Mouse (Mus musculus) gastrocnemius, adult 18-20 months (tissue): Measurements from ENCODE around the gene Hip1. TPM values are rescaled to one million over a fixed set of nuclear protein-coding genes. Genes with fewer than 3 reads are reported as not detected.

ENCODE experiments used
- DNase-seq: peaks from one replicate; pipeline ENCODE4 v3.0.0; 2021; ENCODE audit warnings: low spot score
- total RNA-seq, 2 experiments: library from RNA; stranded (reverse); gene quantifications; 2 replicates each; pipeline ENCODE4 v1.2.3; 2021

Hip1 gene
- total RNA-seq, 2 experiments from 2014 or later: 17.3 TPM

DNA sequence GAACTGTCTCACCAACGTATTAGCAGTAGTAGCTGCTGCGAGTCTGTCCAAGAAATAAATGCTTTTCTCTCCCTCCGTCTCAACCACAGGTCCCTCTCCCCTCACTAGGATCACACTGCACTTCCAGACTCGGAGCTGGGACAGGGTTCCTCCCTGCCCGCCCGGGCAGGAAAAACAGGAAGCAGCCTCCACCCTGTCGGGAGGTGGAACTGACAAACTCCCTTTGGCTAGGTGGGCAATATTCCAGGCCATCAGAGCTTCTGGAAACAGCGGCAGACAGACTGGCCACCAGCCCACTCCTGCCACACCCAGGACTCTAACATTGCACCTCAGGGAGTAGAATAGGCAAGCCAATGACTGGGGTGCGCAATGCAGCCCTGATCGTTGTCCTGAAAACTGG is 11.5 kb downstream of the Hip1 start:
- DNase-seq: peak; percentile 80

DNA sequence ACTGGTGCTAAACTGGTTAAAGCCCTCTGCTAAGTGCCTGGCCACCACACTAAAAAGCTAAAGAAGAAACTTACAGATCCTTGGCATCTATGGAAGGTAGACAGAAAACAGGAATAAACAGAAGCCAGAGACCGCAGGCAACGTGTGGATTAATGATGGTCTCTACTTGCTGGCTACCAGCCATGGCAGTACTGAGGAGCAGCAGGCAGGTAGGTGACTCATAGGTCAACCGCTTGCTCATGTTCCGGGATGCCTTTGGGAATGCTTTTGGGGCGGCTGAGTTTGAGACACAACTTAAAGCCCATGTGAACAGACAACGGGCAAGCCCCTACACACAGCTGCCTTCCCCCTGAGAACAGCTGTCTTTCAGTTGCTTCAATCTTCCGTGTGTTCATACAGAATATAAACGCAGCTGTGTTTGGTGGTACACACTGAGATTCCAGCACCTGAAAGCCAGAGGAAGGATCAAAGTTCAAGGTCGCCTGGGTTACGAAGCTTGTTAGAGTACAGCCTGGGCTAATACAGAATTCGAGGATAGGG is 13.5 kb downstream of the Hip1 start:
- no peak for DNase-seq

DNA sequence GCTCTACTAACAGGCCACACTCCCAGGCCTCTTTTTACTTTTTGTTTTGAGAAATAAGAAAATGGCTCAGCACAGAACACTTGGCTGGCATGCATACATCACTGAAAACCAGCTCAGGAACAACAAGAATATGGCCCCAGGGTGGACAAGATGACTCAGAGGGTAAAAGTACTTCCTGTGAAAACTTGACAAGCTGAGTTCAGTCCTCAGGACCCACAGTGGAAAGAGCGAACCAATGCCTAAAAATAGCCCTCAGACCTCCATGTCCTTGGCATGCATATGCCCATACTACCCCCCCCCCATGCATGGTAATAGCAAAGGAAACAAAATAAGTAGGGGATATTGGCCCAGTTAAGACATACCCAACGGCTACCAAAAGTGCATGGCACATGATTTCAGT is 15.0 kb downstream of the Hip1 start:
- DNase-seq: no peak

DNA sequence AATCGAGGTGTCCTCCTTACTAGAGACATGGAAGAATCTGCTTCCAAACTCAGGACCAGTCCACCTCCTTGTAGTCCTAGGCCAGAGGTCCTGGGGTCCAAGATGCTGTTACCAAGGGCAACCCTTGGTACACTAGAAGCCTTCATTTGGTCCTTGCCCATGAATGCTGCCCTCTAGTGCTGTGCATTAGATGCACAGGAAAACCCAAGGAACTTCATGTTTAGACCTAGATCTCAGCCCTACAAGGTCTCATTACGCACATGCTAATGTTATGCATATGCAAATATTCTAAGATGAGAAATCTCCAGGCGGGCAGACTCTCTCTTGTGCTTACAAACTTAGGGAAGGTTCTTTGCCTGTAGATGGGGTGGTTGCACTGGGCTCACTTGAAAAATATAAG is 15.6 kb downstream of the Hip1 start:
- no peak for DNase-seq

DNA sequence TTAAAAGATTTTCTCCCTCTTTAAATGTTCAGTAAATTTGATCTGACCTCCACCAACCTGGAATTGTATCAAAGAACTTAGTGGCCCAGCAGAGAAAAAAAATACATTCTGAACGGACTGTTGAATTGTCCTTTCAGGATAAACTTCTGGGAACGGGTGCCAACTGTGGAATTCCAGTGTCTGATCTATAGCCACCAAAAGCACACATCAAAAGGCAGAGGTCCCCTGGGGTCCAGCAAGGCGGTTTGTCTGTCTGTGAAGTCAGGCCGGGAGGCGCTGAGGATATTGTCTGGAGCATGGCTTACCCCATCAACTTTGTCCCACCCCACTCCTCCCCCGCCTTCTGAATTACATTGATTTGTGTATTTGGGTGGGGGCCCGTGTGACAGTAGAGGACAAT is 16.9 kb downstream of the Hip1 start:
- no peak for DNase-seq

DNA sequence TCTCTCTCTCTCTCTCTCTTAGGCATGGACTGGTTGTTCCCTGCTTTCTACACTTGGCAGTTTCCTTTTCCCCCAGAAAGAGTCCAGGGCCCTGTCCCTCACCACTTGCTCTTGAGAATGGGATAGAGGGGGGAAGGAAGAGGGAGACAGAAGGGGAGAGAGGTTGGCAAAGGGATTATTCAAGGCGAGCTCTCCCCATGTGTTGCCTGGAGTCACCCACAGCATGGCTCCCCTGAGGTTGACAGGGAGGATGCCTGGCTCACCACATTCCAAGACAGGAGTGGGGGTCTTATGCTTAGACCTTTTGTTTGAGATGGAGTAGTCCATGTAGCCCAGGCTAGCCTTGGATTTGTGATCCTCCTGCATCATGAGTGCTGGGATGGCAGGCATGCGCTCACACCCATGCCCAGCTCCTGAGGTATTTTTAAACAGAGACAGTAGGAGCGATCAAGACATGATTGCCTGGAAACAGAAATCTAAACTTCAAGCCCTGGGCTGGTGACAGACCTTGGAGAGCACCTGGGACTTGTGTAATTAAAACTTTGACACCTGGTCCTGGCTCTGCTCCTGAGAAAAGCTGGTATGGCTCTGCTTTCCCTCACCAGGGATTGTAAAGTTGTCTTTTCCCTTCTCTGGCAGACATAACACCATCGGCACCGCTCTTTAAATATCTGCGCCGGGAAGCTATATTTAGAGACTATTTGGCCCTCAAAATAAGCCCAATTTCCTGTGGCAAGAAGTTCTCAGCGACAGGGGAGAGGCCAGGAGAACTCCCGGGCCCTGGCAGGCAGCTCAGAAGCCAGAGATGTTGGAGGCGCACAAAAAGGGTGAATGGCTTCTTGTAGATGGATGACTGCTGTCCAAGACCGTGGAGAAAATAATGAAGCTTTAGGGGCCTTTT is 20.0 kb downstream of the Hip1 start:
- DNase-seq: peak; percentile 58

DNA sequence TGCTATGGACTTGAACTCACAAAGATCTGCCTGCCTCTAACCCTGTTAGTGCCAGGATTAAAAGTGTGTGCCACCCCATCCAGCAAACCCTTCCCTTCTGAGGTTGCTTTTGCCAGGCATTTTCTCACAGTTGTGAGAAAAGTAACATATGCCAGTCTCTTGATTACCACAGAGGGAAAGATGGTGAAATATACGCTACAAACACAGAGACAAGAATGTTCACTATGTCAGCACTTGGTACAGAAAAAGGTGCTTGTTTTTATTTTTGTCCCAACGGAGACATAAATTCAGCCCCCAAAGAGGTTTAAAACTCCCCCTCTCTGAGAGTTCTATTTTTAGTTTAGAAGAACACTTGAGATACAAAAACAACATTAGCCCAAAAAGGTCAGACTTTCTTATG is 20.8 kb downstream of the Hip1 start:
- DNase-seq: no peak

DNA sequence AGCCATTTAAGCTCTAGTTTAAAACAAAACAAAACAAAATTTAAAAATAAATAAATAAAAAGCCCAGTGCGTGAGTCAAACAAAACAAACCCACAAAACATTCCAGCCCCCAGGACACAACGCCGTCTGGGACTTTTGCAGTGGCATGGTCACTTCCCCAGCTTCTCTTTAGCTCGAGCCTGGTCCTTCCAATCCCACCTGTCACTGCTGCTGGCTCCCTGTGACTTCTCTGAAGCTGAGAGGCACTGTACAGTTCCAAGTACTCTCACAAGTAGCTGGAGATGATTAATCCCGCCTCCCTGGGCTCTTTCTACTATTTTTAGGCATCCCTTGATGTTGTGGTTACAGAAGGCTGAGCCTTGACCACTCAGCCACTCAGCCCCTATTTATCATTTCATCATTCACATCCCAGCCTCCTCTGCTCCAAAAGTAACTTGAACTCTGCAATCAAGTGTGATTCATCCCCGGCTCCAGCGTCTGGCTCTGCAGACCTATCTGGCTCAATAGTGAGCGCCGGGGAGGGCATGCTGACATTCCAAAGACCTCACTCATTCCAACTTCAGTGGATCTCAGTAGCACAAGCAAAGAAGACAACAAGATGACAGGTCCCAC is 22.7 kb downstream of the Hip1 start:
- peak; percentile 55 for DNase-seq

DNA sequence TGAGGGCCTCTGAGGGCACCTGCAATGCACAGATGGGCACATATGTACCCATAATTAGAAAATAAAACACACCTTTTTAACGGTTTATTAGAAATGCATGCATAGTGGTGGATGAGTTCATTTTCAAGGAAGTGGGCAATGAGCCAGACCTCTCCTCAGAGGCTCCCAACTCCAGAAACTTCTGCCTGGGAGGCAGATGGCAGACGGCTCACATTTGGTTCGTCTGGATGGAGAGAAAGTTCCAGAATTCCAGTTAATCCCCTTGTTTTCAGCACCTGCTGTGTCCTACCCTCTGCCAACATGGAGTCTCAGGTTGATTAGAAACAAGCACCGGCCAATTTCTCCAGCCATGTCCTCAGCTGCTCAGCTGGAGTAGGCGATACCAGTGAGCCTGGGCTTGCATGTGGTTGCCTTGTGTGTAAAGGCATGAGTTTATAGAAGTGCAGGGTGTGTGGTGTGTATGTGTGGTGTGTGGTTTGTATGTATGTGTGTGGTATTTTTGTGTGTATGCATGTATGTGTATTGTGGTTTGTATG is 27.5 kb downstream of the Hip1 start:
- DNase-seq: no peak

DNA sequence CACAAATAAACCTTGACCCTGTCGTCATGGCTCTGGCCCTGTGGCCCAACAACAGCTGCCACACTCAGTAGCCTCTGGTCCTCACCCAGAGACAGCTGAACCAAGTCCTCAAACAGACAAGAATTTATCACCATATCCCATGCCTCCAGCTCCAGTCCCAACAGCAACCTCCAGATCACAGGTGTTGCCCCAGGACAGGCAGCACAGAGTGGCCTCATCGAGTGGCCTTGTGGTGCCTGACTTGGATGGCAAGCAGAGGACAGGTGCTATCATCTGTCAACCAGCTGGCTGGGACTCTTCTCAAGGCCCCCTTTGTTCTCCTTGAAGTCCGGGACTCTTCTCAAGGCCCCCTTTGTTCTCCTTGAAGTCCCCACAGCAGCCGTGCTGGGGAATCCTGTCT is 31.8 kb downstream of the Hip1 start:
- no peak for DNase-seq

DNA sequence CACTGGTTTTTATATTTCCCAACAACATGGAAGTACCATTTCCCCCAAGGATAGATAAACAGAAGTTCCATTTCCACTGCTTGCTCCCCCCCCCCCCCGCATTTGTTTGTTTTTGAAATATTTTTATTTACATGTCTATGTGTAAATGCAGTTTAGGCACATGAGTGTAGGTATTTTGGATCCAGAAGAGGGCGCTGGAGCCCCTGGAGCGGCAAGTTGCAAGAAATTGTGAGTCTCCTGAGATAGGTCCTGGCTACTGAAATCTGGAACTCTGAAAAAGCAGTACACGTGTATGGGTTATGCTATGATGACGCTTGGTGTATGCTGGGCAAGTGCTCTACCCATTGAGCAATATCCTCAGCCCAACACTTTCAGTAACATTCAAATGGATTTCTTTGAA is 33.8 kb downstream of the Hip1 start:
- no peak for DNase-seq

DNA sequence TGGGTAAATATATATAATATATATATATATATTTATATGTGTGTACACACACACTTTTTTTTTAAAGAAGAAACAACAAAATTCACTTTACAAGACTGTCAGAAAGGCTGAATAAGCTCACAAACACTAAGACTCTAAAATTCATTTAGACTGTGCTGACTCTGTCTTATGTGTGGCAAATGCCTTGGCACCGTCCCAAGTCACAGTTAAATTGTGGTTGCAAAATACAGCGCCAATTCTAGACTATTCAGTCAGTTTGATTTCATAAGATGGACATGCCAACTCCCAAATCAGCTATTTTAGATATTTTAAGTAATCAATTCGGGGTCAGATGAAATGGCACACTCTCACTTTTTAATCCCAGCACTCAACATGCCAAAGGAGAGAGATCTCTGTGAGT is 36.6 kb downstream of the Hip1 start:
- DNase-seq: no peak

DNA sequence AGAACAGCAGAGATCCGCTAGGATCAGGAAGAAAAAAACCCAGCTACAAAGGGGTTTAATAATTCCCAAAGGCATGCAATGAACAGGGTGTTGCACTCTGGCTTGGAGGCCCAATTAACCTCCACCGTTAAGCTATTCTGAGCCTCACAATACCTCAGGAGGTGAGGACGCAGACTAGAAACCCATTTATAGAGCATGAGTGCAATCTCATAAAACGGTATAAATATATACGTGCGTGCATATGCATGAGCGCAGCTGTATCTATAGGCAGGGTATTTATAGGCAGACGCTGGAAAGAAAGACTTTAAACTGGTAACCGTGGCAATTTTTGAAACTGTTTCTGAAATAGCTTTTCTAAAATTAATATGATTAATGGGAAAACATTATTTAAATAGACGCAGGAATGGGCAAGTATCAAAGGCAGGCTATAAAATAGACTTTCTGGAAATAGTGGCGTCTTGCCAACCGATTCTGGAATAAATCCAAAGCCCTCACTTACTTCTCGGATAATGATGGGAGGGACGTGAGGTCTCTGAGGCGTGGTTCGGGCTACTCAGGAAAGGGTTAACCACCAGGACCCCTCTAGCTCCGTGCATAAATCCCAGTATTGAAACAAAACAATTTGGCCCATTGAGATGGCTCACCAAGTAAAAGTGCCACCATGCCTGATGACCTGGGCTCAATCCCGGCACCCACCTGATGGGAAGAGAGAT is 37.2 kb downstream of the Hip1 start:
- DNase-seq: no peak

DNA sequence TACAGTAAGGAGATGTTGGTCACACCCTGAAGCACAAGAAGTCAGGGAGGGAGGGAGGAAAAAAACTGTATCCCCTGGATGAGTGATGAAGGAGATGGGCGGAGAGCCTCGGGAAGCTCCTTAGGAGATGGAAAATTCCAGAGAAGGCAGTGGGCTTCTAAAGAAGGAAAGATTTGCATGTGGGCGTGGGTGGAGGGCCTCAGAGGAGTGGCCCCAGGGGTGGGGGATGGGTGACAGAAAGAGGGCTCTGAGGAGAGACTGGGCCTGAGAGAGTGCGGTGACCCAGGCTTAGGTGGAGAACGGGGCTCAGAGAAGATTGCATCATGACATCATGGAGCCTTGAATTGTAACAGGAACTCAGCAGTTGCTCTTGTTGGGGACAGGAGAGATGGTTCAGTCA is 39.5 kb downstream of the Hip1 start:
- no peak for DNase-seq

DNA sequence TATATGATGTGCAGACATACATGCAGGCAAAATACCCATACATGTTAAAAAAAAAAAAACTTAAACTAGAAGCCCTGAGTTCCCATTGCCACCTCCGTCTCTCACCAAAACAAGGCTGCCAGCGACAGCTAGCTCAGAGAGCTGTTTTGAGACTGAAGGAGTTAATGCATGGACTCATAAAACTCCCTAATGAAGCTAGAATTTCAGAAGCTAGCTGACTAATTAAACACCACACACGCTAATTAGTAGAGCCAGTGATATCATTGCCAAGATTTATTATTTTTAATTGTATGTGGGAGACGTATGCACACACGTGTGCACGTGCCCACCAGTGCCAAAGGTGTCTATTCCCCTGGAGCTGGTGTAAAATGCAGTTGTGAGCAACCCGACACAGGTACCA is 42.0 kb downstream of the Hip1 start:
- no peak for DNase-seq

DNA sequence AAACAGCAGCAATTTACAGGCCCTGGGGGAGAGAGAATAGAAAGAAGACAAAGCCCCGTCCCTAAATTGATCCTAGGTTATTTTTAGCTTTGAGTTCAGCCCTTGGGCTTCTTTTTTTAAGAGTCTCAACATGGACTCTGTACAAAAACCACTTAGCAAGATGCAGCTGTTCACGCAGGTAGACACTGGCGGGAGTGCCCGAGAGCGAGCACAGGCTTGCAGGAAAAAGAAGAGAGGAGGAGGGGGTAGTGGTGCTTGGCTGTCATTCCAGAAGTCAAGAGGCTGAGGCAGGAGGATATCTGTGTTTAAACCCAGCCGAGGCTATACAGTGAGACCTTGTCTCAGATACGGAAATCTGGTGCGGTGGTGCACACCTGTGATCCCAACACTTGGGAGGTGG is 42.9 kb downstream of the Hip1 start:
- no peak for DNase-seq

DNA sequence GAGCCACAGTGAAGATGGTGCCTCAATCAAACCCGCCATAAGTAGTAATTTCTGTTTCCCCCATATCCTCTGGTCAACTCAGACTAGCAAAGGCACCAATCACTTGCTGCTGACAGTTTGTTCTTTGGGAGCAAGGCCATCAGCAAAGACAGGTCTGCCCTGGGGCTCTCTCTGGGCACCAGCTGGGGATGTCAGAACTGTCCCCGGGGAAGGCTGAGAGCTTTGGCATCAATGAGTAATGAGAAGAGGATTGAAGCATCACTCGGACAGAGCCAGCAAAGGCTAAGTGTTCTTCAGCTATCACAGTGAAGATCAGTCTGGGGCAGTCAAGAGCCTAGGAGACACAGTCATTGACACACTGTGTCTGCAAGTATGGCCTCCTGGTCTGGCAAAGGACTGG is 46.0 kb downstream of the Hip1 start:
- DNase-seq: no peak

DNA sequence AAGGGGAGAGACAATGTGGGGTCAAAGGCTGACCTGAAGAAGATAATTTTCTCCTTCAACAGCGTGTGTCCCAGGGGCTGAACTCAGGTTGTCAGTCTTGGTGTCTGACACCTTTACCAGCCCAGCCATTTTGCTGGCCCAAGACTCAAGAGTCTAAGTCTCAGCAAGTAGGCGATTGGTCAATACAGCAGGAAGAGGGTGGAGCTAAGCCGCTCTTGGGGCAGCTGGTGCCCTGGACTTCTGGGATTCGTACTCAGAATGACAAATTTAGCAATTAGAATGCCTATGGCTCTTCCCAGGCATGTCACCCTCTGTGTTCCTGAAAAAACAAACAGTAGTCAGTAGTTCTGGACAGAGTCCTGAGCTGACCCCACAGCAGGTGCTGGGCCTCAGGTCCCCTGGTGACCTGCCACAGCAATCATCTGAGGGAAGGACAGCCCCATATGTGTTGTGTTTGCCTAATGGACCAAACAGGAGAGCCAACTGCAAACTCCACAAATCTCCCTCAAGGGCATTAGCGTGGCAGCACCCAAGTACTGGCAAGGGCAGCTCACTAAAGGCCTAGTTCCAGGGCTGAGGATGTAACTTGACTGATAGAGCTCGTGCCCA is 47.5 kb downstream of the Hip1 start:
- no peak for DNase-seq

DNA sequence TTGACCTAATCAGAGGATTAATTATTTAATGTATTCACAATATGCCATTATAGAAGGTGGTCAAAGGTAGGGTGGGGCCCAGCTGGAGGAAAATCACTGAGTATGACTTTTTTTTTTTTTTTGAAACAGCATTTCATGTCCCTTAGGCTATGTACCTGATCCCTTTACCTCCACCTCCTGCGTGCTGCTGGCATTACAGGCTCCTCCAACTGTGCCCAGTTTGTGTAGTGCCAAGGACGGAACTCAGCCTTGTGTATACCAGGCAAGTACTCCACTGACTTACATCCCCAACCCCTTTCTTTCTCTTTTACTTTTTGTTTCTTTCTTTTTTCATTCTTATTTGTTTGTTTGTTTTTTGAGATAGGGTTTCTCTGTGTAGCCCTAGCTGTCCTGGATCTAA is 48.4 kb downstream of the Hip1 start:
- DNase-seq: no peak

DNA sequence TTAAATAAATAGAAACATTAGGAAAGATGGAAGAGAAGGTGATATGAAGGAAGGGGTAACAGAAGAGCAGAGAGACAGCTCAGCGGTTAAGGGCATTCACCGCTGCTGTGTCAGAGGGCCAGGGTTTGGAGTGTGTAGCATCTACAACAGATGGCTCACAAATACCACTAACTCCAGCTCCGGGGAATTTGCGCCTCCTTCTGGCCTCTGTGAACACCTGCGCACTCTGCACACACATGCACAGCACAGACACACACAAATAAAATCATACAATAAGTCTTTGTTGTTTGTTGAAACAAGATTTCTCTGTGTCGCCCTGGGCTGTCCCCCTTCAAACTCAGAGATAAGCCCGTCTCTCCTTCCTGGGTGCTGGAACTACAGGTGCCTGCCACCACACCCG is 49.4 kb downstream of the Hip1 start:
- DNase-seq: no peak

DNA sequence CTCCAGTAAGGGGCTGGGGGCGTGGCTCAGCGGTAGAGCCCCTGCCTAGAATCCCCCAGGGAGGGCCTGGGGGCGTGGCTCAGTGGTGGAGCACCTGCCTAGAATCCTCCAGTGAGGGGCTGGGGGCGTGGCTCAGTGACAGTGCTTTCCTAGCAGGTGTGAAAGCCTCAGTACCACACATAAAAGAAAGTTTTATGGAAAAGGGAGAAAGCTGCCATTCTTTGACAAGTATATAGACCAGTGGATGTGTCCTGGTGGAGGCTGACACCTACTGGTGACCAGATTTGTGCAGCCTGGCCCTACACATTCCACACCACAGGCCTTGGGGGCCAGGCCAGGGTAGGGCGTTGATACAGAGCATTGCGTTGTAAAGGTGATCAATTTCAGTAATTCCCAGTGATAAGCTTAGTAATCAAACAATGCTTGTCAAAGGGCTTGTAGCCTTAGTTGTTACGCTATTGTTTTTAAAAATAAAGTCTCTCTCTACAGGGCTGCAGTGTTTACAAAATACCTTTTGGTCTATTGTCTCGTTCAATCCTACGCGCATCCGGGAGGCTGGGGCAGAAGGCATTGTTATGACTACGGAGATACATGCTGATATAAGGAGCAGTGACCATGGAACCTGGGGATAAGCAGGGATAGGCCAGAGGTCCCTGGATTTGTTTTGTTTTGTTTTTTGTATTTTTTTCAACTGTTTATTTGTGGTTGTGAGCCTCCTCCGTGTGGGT is 50.6 kb downstream of the Hip1 start:
- DNase-seq: no peak
